ENCODE assay signal across 31 mouse cellular contexts in the genomic region with DNA sequence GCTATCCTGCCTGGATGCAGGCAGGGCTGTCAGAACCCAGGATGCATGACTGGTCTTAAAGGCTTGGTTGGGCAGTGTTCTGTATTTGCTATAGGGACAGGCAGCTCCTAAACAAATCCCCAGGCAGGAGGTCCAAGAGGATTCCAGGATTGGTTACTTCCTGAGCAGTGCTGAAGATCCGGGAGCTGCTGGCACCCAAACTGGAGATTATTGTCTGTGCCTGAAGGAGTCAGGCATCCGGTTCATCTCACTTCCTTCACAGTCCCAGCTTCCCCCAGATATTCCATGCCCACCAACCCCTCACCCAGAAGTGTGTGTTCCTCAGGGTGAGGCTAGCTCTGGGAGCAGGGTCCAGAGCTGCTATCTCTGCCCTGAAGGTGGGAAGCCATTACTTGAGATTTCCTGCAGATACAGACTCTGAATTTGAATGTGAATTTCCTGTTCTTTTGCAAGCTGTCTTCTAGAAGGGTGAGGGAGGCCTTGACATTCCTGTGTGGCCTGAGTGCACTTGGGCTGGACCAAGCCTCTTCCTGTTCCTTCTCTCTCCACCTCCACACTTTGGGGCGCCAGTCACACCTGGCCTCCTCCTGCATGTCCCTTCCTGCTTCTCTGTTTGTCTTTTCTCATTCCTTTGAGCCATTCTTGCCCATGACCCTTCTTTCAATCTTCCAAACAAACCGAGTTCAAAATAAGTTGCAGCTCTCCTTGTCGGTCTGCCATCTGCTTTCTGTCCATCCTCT.
A peak's percentile ranks its signal among the peaks of the same experiment; 100 is the strongest.
DNase-seq lines count a peak whose midpoint lies in the region; ATAC-seq and TF ChIP-seq lines count a peak whose summit lies in the region.
"Had no signal": no experiment of that assay in that cellular context is flagged by ENCODE, and none has a peak within 500 bp of the region (broad histone marks: within the 10 kb centered on the region; RNA-seq: fewer than 3 reads in every experiment).

No protein-coding gene starts in this region.

- no peak for TF ChIP-seq POLR2A in kidney, adult 2 months (IDR thresholded peaks at IDR 0.05; ENCODE audit: low read depth, low read length)

- H3K36me3 ChIP-seq in kidney, adult 2 months (ENCODE audit: control insufficient read depth, insufficient read depth, low read length) = no peaks in the 10 kb centered on the region
- H3K36me3 ChIP-seq in intestine, postnatal 0 days (ENCODE audit: control insufficient read depth, insufficient read depth) = no peaks in the 10 kb centered on the region
- no peaks in the 10 kb centered on the region for H3K36me3 ChIP-seq in stomach, postnatal 0 days (ENCODE audit: control insufficient read depth, insufficient read depth, low read length)
- H3K36me3 ChIP-seq: hindbrain, embryonic 12.5 days; limb, embryonic 15.5 days; lung, embryonic 15.5 days; neural tube, embryonic 12.5 days had no signal

- H3K9me3 ChIP-seq in intestine, postnatal 0 days (ENCODE audit: control insufficient read depth) = no peaks in the 10 kb centered on the region
- no peaks in the 10 kb centered on the region for H3K9me3 ChIP-seq in stomach, postnatal 0 days (ENCODE audit: control insufficient read depth, low read length)
- H3K9me3 ChIP-seq: forebrain, embryonic 13.5 days; hindbrain, embryonic 12.5 days; limb, embryonic 15.5 days; lung, embryonic 15.5 days; neural tube, embryonic 12.5 days had no signal

- no peak for DNase-seq in kidney, adult 2 months
- DNase-seq in kidney, postnatal 4 days = no peak
- peak; percentile 34 for DNase-seq in urinary bladder, postnatal 14 days (ENCODE audit: low spot score)
- DNase-seq in urinary bladder, postnatal 36 days (ENCODE audit: low spot score in 2 of 2) = no peak
- no peak for DNase-seq in stomach, postnatal 0 days (ENCODE audit: low spot score)
- no peak for DNase-seq in adrenal gland, postnatal 10 days
- DNase-seq in right cerebral cortex, adult 2 months (ENCODE audit: low spot score in 2 of 2) = no peak
- DNase-seq: adrenal gland, adult 2 months; cerebellum, adult 11 months; cerebellum, adult 9-10 months; cerebellum, postnatal 36 days; gastrocnemius, postnatal 10 days; heart, postnatal 36 days; kidney, adult 18-20 months; layer of hippocampus, postnatal 36 days; left cerebral cortex, postnatal 4 days; right cerebral cortex, adult 18-20 months; spleen, adult 18-20 months had no signal

- no peak overlapping the region for H3K4me2 ChIP-seq in intestine, postnatal 0 days (replicated peaks; ENCODE audit: low read depth)
- no peak overlapping the region for H3K4me2 ChIP-seq in stomach, postnatal 0 days (replicated peaks; ENCODE audit: low read depth)
- H3K4me2 ChIP-seq: forebrain, embryonic 13.5 days; heart, embryonic 11.5 days; hindbrain, embryonic 12.5 days; limb, embryonic 15.5 days; lung, embryonic 15.5 days; midbrain, embryonic 11.5 days; neural tube, embryonic 12.5 days had no signal

- TF ChIP-seq CTCF in kidney, adult 2 months (conservative IDR thresholded peaks at IDR 0.05; ENCODE audit: insufficient read depth, insufficient read length, low read depth, low read length) = no peak
- no peak for TF ChIP-seq CTCF in intestine, postnatal 0 days (IDR thresholded peaks at IDR 0.05; ENCODE audit: low read depth)
- no peak for TF ChIP-seq CTCF in stomach, postnatal 0 days (IDR thresholded peaks at IDR 0.05; ENCODE audit: low read depth)

- TF ChIP-seq EP300 in stomach, postnatal 0 days (optimal IDR thresholded peaks at IDR 0.05) = no peak

- ATAC-seq in intestine, postnatal 0 days = no peak
- ATAC-seq in stomach, postnatal 0 days (ENCODE audit: low FRiP score, low TSS enrichment) = no peak
- ATAC-seq: activated CD4-positive, CD25-positive, alpha-beta regulatory T cell, adult 4 months; forebrain, embryonic 13.5 days; hindbrain, postnatal 0 days had no signal

- no peak overlapping the region for H3K9ac ChIP-seq in intestine, postnatal 0 days (ENCODE audit: low read depth, low read length)
- H3K9ac ChIP-seq in stomach, postnatal 0 days (ENCODE audit: low read length) = no peak overlapping the region
- H3K9ac ChIP-seq: forebrain, embryonic 13.5 days; hindbrain, embryonic 12.5 days; limb, embryonic 15.5 days; liver, embryonic 14.5 days; lung, embryonic 15.5 days; neural tube, embryonic 12.5 days had no signal

- 77% methylated on average over 5 of the region's 5 CpGs for WGBS in kidney, adult 2 months
- WGBS in intestine, postnatal 0 days = 63% methylated on average over 5 of the region's 5 CpGs
- 55% methylated on average over 5 of the region's 5 CpGs for WGBS in stomach, postnatal 0 days

- H3K4me3 ChIP-seq in kidney, adult 2 months (ENCODE audit: insufficient read depth, low read depth, low read length) = no peak overlapping the region
- no peak overlapping the region for H3K4me3 ChIP-seq in intestine, postnatal 0 days (ENCODE audit: low read depth, low read length)
- no peak overlapping the region for H3K4me3 ChIP-seq in stomach, postnatal 0 days (ENCODE audit: low read depth, low read length)
- H3K4me3 ChIP-seq: forebrain, embryonic 13.5 days; hindbrain, embryonic 12.5 days; limb, embryonic 15.5 days; lung, embryonic 15.5 days; myocyte; neural tube, embryonic 12.5 days had no signal

- no peaks in the 10 kb centered on the region for H3K4me1 ChIP-seq in kidney, adult 2 months (ENCODE audit: control insufficient read depth, insufficient read depth, low read length)
- peaks cover 3% of the 10 kb centered on the region; the same call in 1 of the 2 replicates for H3K4me1 ChIP-seq in intestine, postnatal 0 days (replicated peaks; ENCODE audit: control insufficient read depth, insufficient read depth, low read length)
- H3K4me1 ChIP-seq in stomach, postnatal 0 days (replicated peaks; ENCODE audit: control insufficient read depth, insufficient read depth) = no peaks in the 10 kb centered on the region; the same call in 1 of the 2 replicates
- H3K4me1 ChIP-seq: forebrain, embryonic 13.5 days; hindbrain, embryonic 12.5 days; limb, embryonic 15.5 days; neural tube, embryonic 12.5 days had no signal

- H3K27me3 ChIP-seq in kidney, adult 2 months (replicated peaks; ENCODE audit: control insufficient read depth, insufficient read depth, low read length) = no peaks in the 10 kb centered on the region
- H3K27me3 ChIP-seq in intestine, postnatal 0 days (replicated peaks; ENCODE audit: control insufficient read depth, insufficient read depth, low read length) = no peaks in the 10 kb centered on the region
- H3K27me3 ChIP-seq in stomach, postnatal 0 days (ENCODE audit: control insufficient read depth, insufficient read depth, low read length) = no peaks in the 10 kb centered on the region
- H3K27me3 ChIP-seq: forebrain, embryonic 13.5 days; hindbrain, embryonic 12.5 days; limb, embryonic 15.5 days; lung, embryonic 15.5 days; neural tube, embryonic 12.5 days had no signal

- H3K27ac ChIP-seq in kidney, adult 2 months (ENCODE audit: insufficient read depth, low read depth, low read length) = 0 out of 2 replicates have a peak overlapping the region, but pooled peaks have one; percentile 13
- peak overlapping the region; percentile 9; the same call in 1 of the 2 replicates for H3K27ac ChIP-seq in intestine, postnatal 0 days (ENCODE audit: low read depth, low read length)
- H3K27ac ChIP-seq in stomach, postnatal 0 days (replicated peaks) = peak overlapping the region; percentile 56
- H3K27ac ChIP-seq: forebrain, embryonic 13.5 days; hindbrain, embryonic 12.5 days; hindbrain, postnatal 0 days; kidney, postnatal 0 days; limb, embryonic 15.5 days; liver, embryonic 14.5 days; lung, embryonic 15.5 days; neural tube, embryonic 12.5 days had no signal
